ENCODE assay signal across 7 mouse cellular contexts in genomic region chr7:125552851-125553555, GRCm38 (mm10). TPM values are rescaled to one million over a fixed set of nuclear protein-coding genes. Genes with fewer than 3 reads are reported as not detected.
DNase-seq lines count a peak whose midpoint lies in the region; ATAC-seq lines count a peak whose summit lies in the region.

No protein-coding gene starts in this region.

- H3K9me3 ChIP-seq in megakaryocyte, embryonic 14.5 days: no peaks in the 10 kb centered on the region
- H3K9me3 ChIP-seq in forebrain, embryonic 14.5 days (replicated peaks; ENCODE audit: control insufficient read depth, low read length): no peaks in the 10 kb centered on the region
- no peaks in the 10 kb centered on the region for H3K9me3 ChIP-seq in limb, embryonic 11.5 days (ENCODE audit: control insufficient read depth, low read length)
- H3K9me3 ChIP-seq in stomach, embryonic 14.5 days (ENCODE audit: control insufficient read depth, low read depth, low read length): no peaks in the 10 kb centered on the region

- peaks cover 81% of the 10 kb centered on the region for H3K4me1 ChIP-seq in megakaryocyte, embryonic 14.5 days
- H3K4me1 ChIP-seq in forebrain, embryonic 14.5 days (ENCODE audit: control insufficient read depth, insufficient read depth, low read length): peaks cover 7% of the 10 kb centered on the region
- H3K4me1 ChIP-seq in limb, embryonic 11.5 days (ENCODE audit: control insufficient read depth, insufficient read depth, low read length): peaks cover 4% of the 10 kb centered on the region; the same call in 1 of the 2 replicates
- H3K4me1 ChIP-seq in stomach, embryonic 14.5 days (ENCODE audit: control insufficient read depth, insufficient read depth, low read length): peaks cover 8% of the 10 kb centered on the region; the same call in 1 of the 2 replicates

- H3K36me3 ChIP-seq in megakaryocyte, embryonic 14.5 days (replicated peaks; ENCODE audit: low read length): peaks cover 19% of the 10 kb centered on the region
- H3K36me3 ChIP-seq in forebrain, embryonic 14.5 days (ENCODE audit: control insufficient read depth, insufficient read depth, low read length): no peaks in the 10 kb centered on the region
- no peaks in the 10 kb centered on the region for H3K36me3 ChIP-seq in limb, embryonic 11.5 days (ENCODE audit: control insufficient read depth, insufficient read depth, low read length)
- no peaks in the 10 kb centered on the region for H3K36me3 ChIP-seq in stomach, embryonic 14.5 days (ENCODE audit: control insufficient read depth, insufficient read depth, low read length)

- DNase-seq in forebrain, embryonic 14.5 days (ENCODE audit: low spot score): no peak
- no peak for DNase-seq in limb, embryonic 11.5 days (ENCODE audit: low spot score)
- no peak for DNase-seq in frontal cortex, postnatal 14 days (ENCODE audit: low spot score in 2 of 2)

- H3K9ac ChIP-seq in forebrain, embryonic 14.5 days (ENCODE audit: low read length): no peak overlapping the region; the same call in 1 of the 2 replicates
- no peak overlapping the region for H3K9ac ChIP-seq in limb, embryonic 11.5 days (ENCODE audit: low read length)
- no peak overlapping the region; the same call in 1 of the 2 replicates for H3K9ac ChIP-seq in stomach, embryonic 14.5 days (replicated peaks; ENCODE audit: low read depth, low read length)

- no peak for ATAC-seq in megakaryocyte, adult 5-6 weeks (ENCODE audit: poor library complexity, severe bottlenecking)
- no peak for ATAC-seq in forebrain, embryonic 14.5 days
- ATAC-seq in limb, embryonic 11.5 days (ENCODE audit: insufficient number of reproducible peaks, low FRiP score, low TSS enrichment, low read depth): no peak
- no peak for ATAC-seq in stomach, embryonic 14.5 days (ENCODE audit: insufficient number of reproducible peaks, insufficient read depth, low FRiP score, low read depth)
- no peak for ATAC-seq in frontal cortex, adult (ENCODE audit: low TSS enrichment)

- H3K27me3 ChIP-seq in megakaryocyte, embryonic 14.5 days (replicated peaks): peaks cover 9% of the 10 kb centered on the region
- 0 out of 2 replicates have a peak, but pooled peaks cover 20% of the 10 kb centered on the region for H3K27me3 ChIP-seq in forebrain, embryonic 14.5 days (replicated peaks; ENCODE audit: control insufficient read depth, insufficient read depth, low read length)
- H3K27me3 ChIP-seq in limb, embryonic 11.5 days (ENCODE audit: control insufficient read depth, insufficient read depth, low read length): peaks cover 10% of the 10 kb centered on the region
- no peaks in the 10 kb centered on the region for H3K27me3 ChIP-seq in stomach, embryonic 14.5 days (ENCODE audit: control insufficient read depth, insufficient read depth, low read length)

- H3K27ac ChIP-seq in forebrain, embryonic 14.5 days (ENCODE audit: low read depth, low read length): no peak overlapping the region
- H3K27ac ChIP-seq in limb, embryonic 11.5 days (replicated peaks; ENCODE audit: low read depth, low read length): no peak overlapping the region
- H3K27ac ChIP-seq in stomach, embryonic 14.5 days (ENCODE audit: low read length): no peak overlapping the region

- WGBS in forebrain, embryonic 14.5 days: 73% methylated on average over 11 of the region's 11 CpGs
- 73% methylated on average over 11 of the region's 11 CpGs for WGBS in limb, embryonic 11.5 days
- WGBS in stomach, embryonic 14.5 days: 77% methylated on average over 11 of the region's 11 CpGs

- H3K4me3 ChIP-seq in megakaryocyte, embryonic 14.5 days (replicated peaks): peak overlapping the region; percentile 95
- no peak overlapping the region for H3K4me3 ChIP-seq in forebrain, embryonic 14.5 days (ENCODE audit: low read depth, low read length)
- H3K4me3 ChIP-seq in limb, embryonic 11.5 days (ENCODE audit: low read depth, low read length): peak overlapping the region; percentile 41
- peak overlapping the region; percentile 65 for H3K4me3 ChIP-seq in stomach, embryonic 14.5 days (ENCODE audit: low read depth, low read length)

- peak overlapping the region; percentile 89 for H3K4me2 ChIP-seq in forebrain, embryonic 14.5 days (ENCODE audit: low read length)
- H3K4me2 ChIP-seq in limb, embryonic 11.5 days (ENCODE audit: low read depth, severe bottlenecking): peak overlapping the region; percentile 76
- H3K4me2 ChIP-seq in stomach, embryonic 14.5 days (replicated peaks; ENCODE audit: low read depth, low read length): peak overlapping the region; percentile 94

RNA-seq across cellular contexts. Expression of gene Il4ra, which starts 1.1 kb away (rescaled TPM):
- polyA plus RNA-seq in megakaryocyte, embryonic 14.5 days (2012; ENCODE audit: insufficient read depth, low replicate concordance): 18.5 and 31.9 TPM in 2 replicates
- 11.9 and 15.9 TPM in 2 replicates for total RNA-seq in megakaryocyte, adult 5-6 weeks (2015)
- total RNA-seq in megakaryocyte, adult 5-6 weeks (2017): 29.8 and 31.7 TPM in 2 replicates
- polyA plus RNA-seq in forebrain, embryonic 14.5 days (2014; fragmentation: Nextera tagmentation; extraction: Ambion mirVana): 1.1 and 2.5 TPM in 2 replicates
- polyA plus RNA-seq in limb, embryonic 11.5 days (2014; fragmentation: Nextera tagmentation; extraction: Ambion mirVana): 2.6 and 2.7 TPM in 2 replicates
- polyA plus RNA-seq in stomach, embryonic 14.5 days (2014; fragmentation: Nextera tagmentation; extraction: Ambion mirVana): 6.3 and 7.2 TPM in 2 replicates

RNA-seq across cellular contexts. Expression of gene Il21r, which starts 50.2 kb away (rescaled TPM):
- polyA plus RNA-seq in megakaryocyte, embryonic 14.5 days (2012; ENCODE audit: insufficient read depth, low replicate concordance): 19.8 and 124 TPM in 2 replicates
- total RNA-seq in megakaryocyte, adult 5-6 weeks (2015): 0.62 and 0.83 TPM in 2 replicates
- 1.8 and 2.2 TPM in 2 replicates for total RNA-seq in megakaryocyte, adult 5-6 weeks (2017)
- 0.17 and 0.22 TPM in 2 replicates for polyA plus RNA-seq in forebrain, embryonic 14.5 days (2014; fragmentation: Nextera tagmentation; extraction: Ambion mirVana)
- polyA plus RNA-seq in limb, embryonic 11.5 days (2014; fragmentation: Nextera tagmentation; extraction: Ambion mirVana): 0.11 and 0.20 TPM in 2 replicates
- polyA plus RNA-seq in stomach, embryonic 14.5 days (2014; fragmentation: Nextera tagmentation; extraction: Ambion mirVana): 0.46 and 0.49 TPM in 2 replicates

Comparison
In these comparisons a context has a peak if more than half of its experiments do, and no peak if none do; other contexts are left out.
1. RNA of gene Il21r, which starts 50.2 kb away (polyA plus RNA-seq): 19.8 to 124 TPM in megakaryocyte, embryonic 14.5 days; 0.46 to 0.49 TPM in stomach, embryonic 14.5 days, 0.11 to 0.20 TPM in limb, embryonic 11.5 days and 0.17 to 0.22 TPM in forebrain, embryonic 14.5 days; every median in the first group is over 10 times any median in the second.
2. Peak in every context shown above with its lines, with median percentiles within 50 percentile points of each other: H3K4me2 ChIP-seq.